16 mouse cellular contexts compared by ENCODE assay signal in genomic region chr1:14097567-14098228, GRCm38 (mm10).
A peak's percentile ranks its signal among the peaks of the same experiment; 100 is the strongest.
DNase-seq lines count a peak whose midpoint lies in the region; ATAC-seq lines count a peak whose summit lies in the region.
"Had no signal": no experiment of that assay in that cellular context is flagged by ENCODE, and none has a peak within 500 bp of the region (broad histone marks: within the 10 kb centered on the region; RNA-seq: fewer than 3 reads in every experiment).

No protein-coding gene starts in this region.

- H3K9ac ChIP-seq in forebrain, embryonic 13.5 days: no peak overlapping the region
- H3K9ac ChIP-seq in midbrain, embryonic 11.5 days (ENCODE audit: low read length): no peak overlapping the region
- H3K9ac ChIP-seq: liver, embryonic 14.5 days had no signal

- peak; percentile 78; the same call in 1 of the 2 replicates for ATAC-seq in forebrain, embryonic 13.5 days
- ATAC-seq in midbrain, embryonic 11.5 days (ENCODE audit: low FRiP score): peak; percentile 94

- H3K4me2 ChIP-seq in forebrain, embryonic 13.5 days: no peak overlapping the region
- no peak overlapping the region for H3K4me2 ChIP-seq in midbrain, embryonic 11.5 days

- DNase-seq in R1 (ENCODE audit: low read depth, low spot score): peak; percentile 68
- DNase-seq in embryo, embryonic 10 days (ENCODE audit: low spot score): peak; percentile 32
- DNase-seq in midbrain, embryonic 11.5 days (ENCODE audit: low spot score, missing footprints): peak; percentile 92
- DNase-seq in adrenal gland, adult 18-20 months (ENCODE audit: low spot score in 2 of 2): no peak
- DNase-seq in frontal cortex, adult 2 months (ENCODE audit: extremely low spot score in 1 of 2, low spot score in 1 of 2): no peak
- no peak for DNase-seq in thymus, postnatal 4 days
- DNase-seq in MN1 (ENCODE audit: low spot score): no peak
- DNase-seq: adrenal gland, postnatal 25 days; cerebellum, adult 11 months; heart, adult 2 months; kidney, adult 8-10 months; lung, postnatal 36 days had no signal

- peaks cover 15% of the 10 kb centered on the region for H3K4me1 ChIP-seq in forebrain, embryonic 13.5 days
- H3K4me1 ChIP-seq in midbrain, embryonic 11.5 days (ENCODE audit: control insufficient read depth, insufficient read depth, low read length): peaks cover 12% of the 10 kb centered on the region

- H3K9me3 ChIP-seq in forebrain, embryonic 13.5 days (replicated peaks): no peaks in the 10 kb centered on the region
- H3K9me3 ChIP-seq in midbrain, embryonic 11.5 days (ENCODE audit: control insufficient read depth, low read length): no peaks in the 10 kb centered on the region

- H3K4me3 ChIP-seq in forebrain, embryonic 13.5 days: no peak overlapping the region
- no peak overlapping the region for H3K4me3 ChIP-seq in midbrain, embryonic 11.5 days (ENCODE audit: low read depth, low read length)
- H3K4me3 ChIP-seq: heart, adult 2 months; myocyte had no signal

- H3K36me3 ChIP-seq in forebrain, embryonic 13.5 days (ENCODE audit: poor library complexity, severe bottlenecking): no peaks in the 10 kb centered on the region
- no peaks in the 10 kb centered on the region for H3K36me3 ChIP-seq in midbrain, embryonic 11.5 days (ENCODE audit: control insufficient read depth, insufficient read depth, low read length)

- H3K27ac ChIP-seq in forebrain, embryonic 13.5 days: no peak overlapping the region; the same call in 1 of the 2 replicates
- no peak overlapping the region for H3K27ac ChIP-seq in midbrain, embryonic 11.5 days (ENCODE audit: low read depth, low read length)
- H3K27ac ChIP-seq: heart, adult 2 months; liver, embryonic 14.5 days had no signal

- no peaks in the 10 kb centered on the region for H3K27me3 ChIP-seq in forebrain, embryonic 13.5 days
- no peaks in the 10 kb centered on the region for H3K27me3 ChIP-seq in midbrain, embryonic 11.5 days (ENCODE audit: control insufficient read depth, insufficient read depth, low read length)
- H3K27me3 ChIP-seq: CH12.LX had no signal

- WGBS in forebrain, embryonic 13.5 days: 2% methylated on average over 5 of the region's 5 CpGs
- WGBS in midbrain, embryonic 11.5 days: 9% methylated on average over 5 of the region's 5 CpGs

Comparison
In these comparisons a context has a peak if more than half of its experiments do, and no peak if none do; other contexts are left out.
1. DNase-seq: peak in R1 (single experiment), embryo, embryonic 10 days (single experiment) and midbrain, embryonic 11.5 days (single experiment); none in adrenal gland, adult 18-20 months (0 of 2), frontal cortex, adult 2 months (0 of 2), thymus, postnatal 4 days (single experiment) and MN1 (single experiment).